In the genomic region with DNA sequence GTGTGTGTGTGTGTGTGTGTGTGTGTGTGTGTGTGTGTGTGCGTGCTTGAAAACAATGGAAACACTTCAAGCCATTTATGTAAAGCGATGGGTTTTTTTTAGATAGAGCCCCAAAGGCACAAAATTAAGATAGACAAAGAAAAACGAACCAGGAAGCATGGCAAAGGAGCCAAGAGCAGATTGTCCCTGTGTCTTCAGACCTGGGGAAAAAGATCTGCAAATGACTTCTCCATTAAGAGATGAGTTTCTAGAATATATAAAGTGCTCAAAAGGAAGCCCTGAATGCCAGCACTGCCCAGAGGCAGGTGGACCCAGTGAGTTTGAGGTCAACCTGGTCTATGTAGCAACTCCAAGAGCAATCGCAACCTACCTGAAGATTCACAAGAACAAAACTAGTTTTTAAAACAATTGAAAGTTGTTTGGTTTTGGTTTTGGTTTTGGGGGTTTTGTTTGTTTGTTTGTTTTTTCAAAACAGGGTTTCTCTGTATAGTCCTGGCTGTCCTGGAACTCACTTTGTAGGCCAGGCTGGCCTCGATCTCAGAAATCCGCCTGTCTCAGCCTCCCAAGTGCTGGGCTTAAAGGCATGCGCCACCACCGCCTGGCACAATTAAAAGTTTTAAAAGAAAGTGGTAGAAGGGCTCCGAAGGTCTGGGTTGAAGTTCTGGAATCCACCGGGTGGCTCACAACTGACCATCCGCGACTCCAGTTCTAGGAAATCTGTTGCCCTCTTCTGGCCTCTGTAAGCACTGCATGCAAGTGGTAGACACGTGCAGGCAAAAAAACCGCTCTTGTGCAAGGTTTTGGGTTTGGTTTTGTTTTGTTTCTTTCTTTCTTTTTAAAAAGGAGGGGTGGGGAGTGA, we compare ENCODE assay signal across 10 mouse cellular contexts. TPM values are rescaled to one million over a fixed set of nuclear protein-coding genes. Genes with fewer than 3 reads are reported as not detected.
A peak's percentile ranks its signal among the peaks of the same experiment; 100 is the strongest.
DNase-seq lines count a peak whose midpoint lies in the region; ATAC-seq lines count a peak whose summit lies in the region.
"Had no signal": no experiment of that assay in that cellular context is flagged by ENCODE, and none has a peak within 500 bp of the region (broad histone marks: within the 10 kb centered on the region; RNA-seq: fewer than 3 reads in every experiment).

No protein-coding gene starts in this region.

- 68% methylated on average over 14 of the region's 14 CpGs for WGBS in forebrain, embryonic 11.5 days
- WGBS in forebrain, embryonic 15.5 days: 70% methylated on average over 14 of the region's 14 CpGs
- WGBS in midbrain, embryonic 10.5 days: 64% methylated on average over 14 of the region's 14 CpGs
- 61% methylated on average over 14 of the region's 14 CpGs for WGBS in midbrain, embryonic 16.5 days

- ATAC-seq in forebrain, embryonic 11.5 days (replicated peaks; ENCODE audit: low FRiP score): no peak
- no peak for ATAC-seq in forebrain, embryonic 15.5 days (replicated peaks)
- no peak for ATAC-seq in midbrain, embryonic 16.5 days
- peak; percentile 63 for ATAC-seq in granulocyte monocyte progenitor cell, adult 5-6 weeks (replicated peaks; ENCODE audit: poor library complexity, severe bottlenecking)
- peak; percentile 77 for ATAC-seq in megakaryocyte, adult 5-6 weeks (ENCODE audit: poor library complexity, severe bottlenecking)

- H3K36me3 ChIP-seq in forebrain, embryonic 11.5 days (ENCODE audit: control insufficient read depth, insufficient read depth, low read length): no peaks in the 10 kb centered on the region
- no peaks in the 10 kb centered on the region for H3K36me3 ChIP-seq in forebrain, embryonic 15.5 days
- no peaks in the 10 kb centered on the region for H3K36me3 ChIP-seq in midbrain, embryonic 10.5 days
- no peaks in the 10 kb centered on the region for H3K36me3 ChIP-seq in midbrain, embryonic 16.5 days (ENCODE audit: control insufficient read depth, insufficient read depth, low read length)
- H3K36me3 ChIP-seq: heart, embryonic 15.5 days had no signal

- no peaks in the 10 kb centered on the region for H3K27me3 ChIP-seq in forebrain, embryonic 11.5 days (ENCODE audit: control insufficient read depth, insufficient read depth, low read length)
- no peaks in the 10 kb centered on the region for H3K27me3 ChIP-seq in forebrain, embryonic 15.5 days
- no peaks in the 10 kb centered on the region for H3K27me3 ChIP-seq in midbrain, embryonic 10.5 days (ENCODE audit: low read depth, poor library complexity, severe bottlenecking)
- no peaks in the 10 kb centered on the region for H3K27me3 ChIP-seq in midbrain, embryonic 16.5 days (ENCODE audit: control insufficient read depth, insufficient read depth, low read depth, low read length)
- H3K27me3 ChIP-seq: heart, embryonic 15.5 days had no signal

- no peak overlapping the region for H3K4me3 ChIP-seq in forebrain, embryonic 11.5 days (ENCODE audit: low read depth, low read length)
- no peak overlapping the region for H3K4me3 ChIP-seq in forebrain, embryonic 15.5 days
- no peak overlapping the region for H3K4me3 ChIP-seq in midbrain, embryonic 10.5 days
- no peak overlapping the region for H3K4me3 ChIP-seq in midbrain, embryonic 16.5 days (ENCODE audit: low read depth, low read length)
- H3K4me3 ChIP-seq: heart, embryonic 15.5 days; myocyte had no signal

- H3K4me1 ChIP-seq in forebrain, embryonic 11.5 days (replicated peaks; ENCODE audit: control insufficient read depth, insufficient read depth, low read length): no peaks in the 10 kb centered on the region
- H3K4me1 ChIP-seq in forebrain, embryonic 15.5 days: no peaks in the 10 kb centered on the region
- no peaks in the 10 kb centered on the region for H3K4me1 ChIP-seq in midbrain, embryonic 10.5 days
- H3K4me1 ChIP-seq in midbrain, embryonic 16.5 days (ENCODE audit: control insufficient read depth, insufficient read depth, low read length): no peaks in the 10 kb centered on the region
- H3K4me1 ChIP-seq: heart, embryonic 15.5 days had no signal

- no peak overlapping the region for H3K27ac ChIP-seq in forebrain, embryonic 11.5 days (ENCODE audit: low read depth, low read length)
- H3K27ac ChIP-seq in forebrain, embryonic 15.5 days (replicated peaks): no peak overlapping the region
- no peak overlapping the region for H3K27ac ChIP-seq in midbrain, embryonic 10.5 days (replicated peaks)
- no peak overlapping the region for H3K27ac ChIP-seq in midbrain, embryonic 16.5 days (ENCODE audit: low read length)
- H3K27ac ChIP-seq: heart, embryonic 15.5 days had no signal

- DNase-seq in forebrain, embryonic 11.5 days (ENCODE audit: low spot score): peak; percentile 61
- DNase-seq in midbrain, embryonic 10.5 days (ENCODE audit: low spot score): peak; percentile 44
- peak; percentile 67 for DNase-seq in adrenal gland, postnatal 14 days
- DNase-seq in ovary, adult 18-20 months (ENCODE audit: low spot score): no peak

- no peak overlapping the region for H3K9ac ChIP-seq in forebrain, embryonic 11.5 days (ENCODE audit: low read length)
- H3K9ac ChIP-seq in forebrain, embryonic 15.5 days (replicated peaks): no peak overlapping the region
- H3K9ac ChIP-seq in midbrain, embryonic 16.5 days (ENCODE audit: low read depth, low read length): no peak overlapping the region
- H3K9ac ChIP-seq: heart, embryonic 15.5 days had no signal

- no peak overlapping the region for H3K4me2 ChIP-seq in forebrain, embryonic 11.5 days (ENCODE audit: low read depth, low read length, severe bottlenecking)
- no peak overlapping the region for H3K4me2 ChIP-seq in forebrain, embryonic 15.5 days (replicated peaks)
- H3K4me2 ChIP-seq in midbrain, embryonic 16.5 days (ENCODE audit: low read length): no peak overlapping the region
- H3K4me2 ChIP-seq: heart, embryonic 15.5 days had no signal

- H3K9me3 ChIP-seq in forebrain, embryonic 11.5 days (ENCODE audit: control insufficient read depth, low read length): no peaks in the 10 kb centered on the region
- no peaks in the 10 kb centered on the region for H3K9me3 ChIP-seq in forebrain, embryonic 15.5 days
- no peaks in the 10 kb centered on the region for H3K9me3 ChIP-seq in midbrain, embryonic 10.5 days (replicated peaks)
- no peaks in the 10 kb centered on the region for H3K9me3 ChIP-seq in midbrain, embryonic 16.5 days (replicated peaks; ENCODE audit: control insufficient read depth, low read length, poor library complexity, severe bottlenecking)
- H3K9me3 ChIP-seq: heart, embryonic 15.5 days had no signal

RNA-seq across cellular contexts. Expression of a gene that starts 28.3 kb away (rescaled TPM):
- polyA plus RNA-seq in forebrain, embryonic 11.5 days (2014; fragmentation: Nextera tagmentation; extraction: Ambion mirVana): 75.9 and 91.6 TPM in 2 replicates
- 63.5 and 67.8 TPM in 2 replicates for polyA plus RNA-seq in forebrain, embryonic 15.5 days (2015; fragmentation: Nextera tagmentation; extraction: Ambion mirVana)
- 60.6 and 66.7 TPM in 2 replicates for polyA plus RNA-seq in midbrain, embryonic 10.5 days (2016; fragmentation: Nextera tagmentation; extraction: Ambion mirVana)
- polyA plus RNA-seq in midbrain, embryonic 16.5 days (2015; fragmentation: Nextera tagmentation; extraction: Ambion mirVana): 53.1 and 55.7 TPM in 2 replicates
- 42.6 and 53.7 TPM in 2 replicates for total RNA-seq in adrenal gland, postnatal 14 days (2021)
- total RNA-seq in granulocyte monocyte progenitor cell, adult 5-6 weeks (2014; fragmentation: Nextera tagmentation): 43.0 and 62.0 TPM in 2 replicates
- total RNA-seq in granulocyte monocyte progenitor cell, adult 5-6 weeks (2017): 45.3 and 47.9 TPM in 2 replicates
- total RNA-seq in megakaryocyte, adult 5-6 weeks (2015): 86.3 and 89.1 TPM in 2 replicates
- 80.3 and 117 TPM in 2 replicates for total RNA-seq in megakaryocyte, adult 5-6 weeks (2017)

RNA-seq across cellular contexts. Expression of a gene that starts 52.9 kb away (rescaled TPM):
- 4.1 and 5.0 TPM in 2 replicates for polyA plus RNA-seq in forebrain, embryonic 11.5 days (2014; fragmentation: Nextera tagmentation; extraction: Ambion mirVana)
- polyA plus RNA-seq in forebrain, embryonic 15.5 days (2015; fragmentation: Nextera tagmentation; extraction: Ambion mirVana): 4.0 and 4.5 TPM in 2 replicates
- 5.4 and 6.2 TPM in 2 replicates for polyA plus RNA-seq in midbrain, embryonic 10.5 days (2016; fragmentation: Nextera tagmentation; extraction: Ambion mirVana)
- 13.5 and 14.3 TPM in 2 replicates for polyA plus RNA-seq in midbrain, embryonic 16.5 days (2015; fragmentation: Nextera tagmentation; extraction: Ambion mirVana)
- total RNA-seq in adrenal gland, postnatal 14 days (2021): 23.7 and 28.6 TPM in 2 replicates
- total RNA-seq in granulocyte monocyte progenitor cell, adult 5-6 weeks (2014; fragmentation: Nextera tagmentation): not detected in 2 replicates
- total RNA-seq in granulocyte monocyte progenitor cell, adult 5-6 weeks (2017): 0.46 TPM in 1 of 2 replicates, not detected in the other
- 0.38 TPM in 1 of 2 replicates, not detected in the other for total RNA-seq in megakaryocyte, adult 5-6 weeks (2015)
- not detected in 2 replicates for total RNA-seq in megakaryocyte, adult 5-6 weeks (2017)

Comparison
In these comparisons a context has a peak if more than half of its experiments do, and no peak if none do; other contexts are left out.
1. ATAC-seq: peak in granulocyte monocyte progenitor cell, adult 5-6 weeks (single experiment) and megakaryocyte, adult 5-6 weeks (single experiment); none in forebrain, embryonic 11.5 days (single experiment), forebrain, embryonic 15.5 days (single experiment) and midbrain, embryonic 16.5 days (single experiment).